Mouse (Mus musculus): Measurements from ENCODE around the gene Galnt9.

Gene Galnt9

DNA sequence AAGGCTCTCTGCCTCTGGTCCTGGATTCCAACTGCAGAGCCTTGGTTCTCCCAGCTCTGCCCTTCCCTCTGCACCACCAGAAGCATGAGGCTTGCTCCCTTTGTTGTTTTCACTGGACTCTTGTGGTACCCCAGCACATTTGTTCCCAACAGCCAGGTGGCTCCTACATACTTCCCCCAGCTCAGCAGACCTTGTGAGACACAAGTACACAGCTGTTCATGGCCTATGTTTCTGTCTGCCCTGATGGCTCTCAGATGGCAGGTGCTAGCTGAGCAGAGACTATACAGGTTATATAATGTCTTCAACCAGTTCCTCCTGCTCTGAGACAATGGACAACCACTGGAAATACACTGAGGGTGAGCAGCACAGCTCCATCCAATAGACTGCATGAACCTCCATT, 43.3 kb downstream of the Galnt9 start:
- no peak for DNase-seq (ENCODE audit: low spot score)

DNA sequence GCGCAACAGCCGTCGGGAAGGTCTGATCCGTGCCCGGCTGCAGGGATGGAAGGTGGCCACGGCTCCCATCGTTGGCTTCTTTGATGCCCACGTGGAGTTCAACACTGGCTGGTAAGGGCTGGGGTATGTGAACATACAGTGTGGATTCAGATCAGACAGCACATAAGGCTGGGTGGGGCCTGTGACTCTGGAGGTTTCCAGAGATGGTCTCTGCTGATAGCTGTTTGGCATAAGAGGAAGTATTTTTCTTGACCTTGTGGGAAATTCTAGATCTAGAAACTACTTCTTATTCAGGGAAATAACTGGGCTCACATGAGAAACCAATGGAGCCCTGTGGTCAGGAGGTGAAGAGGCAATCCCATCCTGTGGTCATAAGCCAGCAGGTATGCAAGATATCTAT, 45.7 kb downstream of the Galnt9 start:
- DNase-seq (ENCODE audit: low spot score), result no peak

DNA sequence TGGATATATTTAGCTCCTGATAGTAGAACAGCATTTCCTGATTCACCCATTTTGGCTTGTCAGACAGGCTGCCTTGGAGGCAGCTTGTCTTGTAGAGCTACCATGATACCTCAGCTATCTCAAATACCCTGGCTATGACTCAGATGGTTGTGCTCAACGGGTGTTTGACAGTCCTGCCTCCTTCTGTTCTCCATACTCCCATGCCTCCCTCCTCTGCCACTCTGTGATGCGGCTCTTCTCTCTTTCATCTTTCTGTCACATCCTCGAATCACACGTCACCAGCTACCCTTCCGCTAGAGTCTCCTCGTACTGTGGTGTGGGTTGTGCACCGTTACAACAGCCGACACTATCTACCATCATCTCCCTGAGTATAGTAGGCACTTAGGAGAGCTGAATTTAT, 50.3 kb downstream of the Galnt9 start:
- no peak for DNase-seq (ENCODE audit: low spot score)

DNA sequence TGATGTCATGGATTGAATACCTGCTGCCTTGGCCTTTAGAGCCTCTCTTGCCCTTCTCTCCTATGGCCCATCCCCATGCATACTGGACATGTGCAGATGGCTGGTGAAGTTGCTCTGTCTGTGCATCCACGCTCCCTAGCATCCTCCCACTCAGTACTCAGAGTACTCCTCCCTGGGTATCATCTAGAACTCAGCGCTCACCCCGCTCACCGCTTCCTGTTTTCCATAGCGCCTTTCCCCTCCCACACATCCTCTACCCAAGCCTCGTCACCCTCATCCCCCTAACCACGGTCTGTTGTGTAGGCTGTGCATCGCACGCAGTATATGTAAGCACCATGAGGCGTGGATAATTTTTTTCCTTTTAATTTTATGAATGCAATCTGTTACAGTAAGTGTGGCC, 51.2 kb downstream of the Galnt9 start:
- no peak for DNase-seq (ENCODE audit: low spot score)

DNA sequence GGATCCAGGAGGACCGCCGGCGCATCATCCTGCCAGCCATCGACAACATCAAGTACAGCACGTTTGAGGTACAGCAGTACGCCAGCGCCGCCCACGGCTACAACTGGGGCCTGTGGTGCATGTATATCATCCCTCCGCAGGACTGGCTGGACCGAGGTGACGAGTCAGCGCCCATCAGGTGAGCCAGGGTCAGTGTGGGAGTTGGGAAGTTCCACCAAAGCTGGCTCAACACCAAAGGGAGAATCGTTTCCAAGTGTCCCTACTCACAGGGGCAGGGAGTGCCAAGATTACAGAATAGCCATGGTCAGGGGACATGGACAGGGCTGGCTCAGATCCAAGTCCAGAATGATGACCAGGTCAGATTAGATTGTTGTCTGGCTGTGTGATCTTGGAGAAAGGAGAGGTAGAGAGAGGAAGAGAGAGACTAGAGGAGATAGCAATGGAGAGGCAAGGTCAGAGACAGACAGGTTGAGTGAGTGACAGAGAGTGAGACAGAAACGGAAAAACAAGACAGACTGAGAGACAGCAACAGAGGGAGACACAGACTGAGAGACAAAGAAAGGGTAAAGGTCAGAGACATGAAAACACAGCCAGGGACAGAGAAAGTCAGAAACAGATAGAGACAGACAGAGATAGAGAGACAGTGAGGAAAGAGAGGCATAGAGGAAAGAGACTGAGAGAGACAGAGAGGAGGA, 52.1 kb downstream of the Galnt9 start:
- DNase-seq (ENCODE audit: low spot score), result no peak

DNA sequence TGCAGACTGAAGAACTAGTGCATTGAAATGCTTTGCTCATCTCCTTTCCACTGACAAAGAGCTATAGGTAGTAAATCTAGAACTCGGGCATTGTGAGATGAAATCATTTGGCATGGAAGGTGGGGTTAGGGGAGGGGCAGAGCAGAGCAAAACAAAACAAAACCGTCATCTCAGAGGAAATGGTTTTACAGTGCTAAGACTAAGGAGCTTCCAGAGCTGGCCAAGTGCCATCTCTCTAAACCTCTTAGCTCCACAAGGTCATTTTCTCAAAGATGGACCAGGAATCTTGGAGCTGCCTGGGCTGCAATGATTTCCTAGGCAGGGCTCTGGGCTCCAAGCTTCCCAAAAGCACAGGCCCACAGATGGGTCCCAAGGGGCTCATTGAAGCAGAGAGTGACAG, 53.3 kb downstream of the Galnt9 start:
- no peak for DNase-seq (ENCODE audit: low spot score)

DNA sequence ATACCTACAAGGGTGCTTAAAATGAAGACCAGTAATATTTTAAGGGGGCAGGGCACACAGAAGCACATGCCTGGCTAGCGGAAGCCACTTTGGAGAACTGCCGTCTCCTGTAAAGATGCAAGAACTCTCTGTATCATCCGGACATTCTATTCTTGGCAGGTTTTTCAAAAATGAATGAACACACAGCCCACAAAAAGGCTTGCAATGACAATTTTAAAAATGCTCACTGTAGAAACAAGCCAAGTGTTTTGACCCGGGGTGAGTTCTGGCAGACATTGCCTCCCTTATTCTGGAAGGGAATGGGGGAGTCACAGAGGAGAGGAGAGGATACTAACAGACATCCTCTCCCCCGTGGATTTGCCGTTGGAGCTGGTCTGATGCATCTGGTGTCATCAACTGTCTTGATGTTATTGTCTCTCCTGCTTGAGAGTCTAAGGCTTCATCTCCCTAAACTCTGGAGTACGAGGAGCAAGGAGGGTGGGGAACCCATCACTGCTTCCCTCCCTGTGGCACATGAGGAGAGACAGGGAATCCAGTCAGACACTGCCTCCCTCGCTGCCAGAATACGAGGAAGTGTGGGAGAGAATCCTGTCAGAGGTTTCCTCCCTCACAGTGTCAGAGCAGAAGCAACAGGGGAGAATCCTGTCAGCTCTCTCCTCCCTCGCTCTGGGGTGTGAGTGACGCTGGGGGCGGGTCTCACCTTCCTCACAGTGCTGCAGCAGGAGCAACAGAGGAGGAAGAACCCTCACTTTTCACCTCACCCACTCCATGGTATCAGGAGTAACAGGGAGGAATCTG, 54.3 kb downstream of the Galnt9 start:
- no peak for DNase-seq (ENCODE audit: low spot score)

DNA sequence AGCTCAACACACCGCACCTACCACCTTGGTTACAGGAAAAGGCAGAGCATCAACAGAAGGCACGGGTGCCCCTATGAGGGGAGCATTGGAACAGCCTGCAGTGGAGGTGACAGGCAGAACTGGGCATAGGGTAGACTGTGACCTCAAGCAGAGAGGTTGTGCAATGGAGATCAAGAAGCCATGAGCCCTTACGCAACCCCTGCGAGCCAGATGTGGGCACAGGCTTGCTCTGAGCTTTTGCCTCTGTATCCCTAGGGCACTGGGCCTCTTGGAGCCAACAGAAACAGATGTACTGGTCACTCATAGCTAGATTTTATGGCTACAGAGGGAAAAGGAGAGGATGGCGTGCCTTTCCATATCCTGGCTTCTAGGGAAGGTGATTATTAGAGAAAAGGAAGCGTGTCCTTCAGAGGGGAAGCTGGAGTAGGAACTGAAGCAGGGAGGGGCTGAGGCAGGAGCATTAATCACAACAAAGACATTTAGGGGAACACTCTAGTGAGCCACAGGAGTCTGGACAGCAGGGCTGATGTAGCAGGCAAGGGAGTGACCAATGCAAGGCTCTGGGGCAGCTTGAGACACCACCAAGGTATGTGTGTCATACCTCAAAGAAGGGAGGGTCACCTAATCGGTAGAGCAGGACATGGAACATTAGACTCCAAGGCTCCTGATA, 59.0 kb downstream of the Galnt9 start:
- DNase-seq (ENCODE audit: low spot score), result no peak

DNA sequence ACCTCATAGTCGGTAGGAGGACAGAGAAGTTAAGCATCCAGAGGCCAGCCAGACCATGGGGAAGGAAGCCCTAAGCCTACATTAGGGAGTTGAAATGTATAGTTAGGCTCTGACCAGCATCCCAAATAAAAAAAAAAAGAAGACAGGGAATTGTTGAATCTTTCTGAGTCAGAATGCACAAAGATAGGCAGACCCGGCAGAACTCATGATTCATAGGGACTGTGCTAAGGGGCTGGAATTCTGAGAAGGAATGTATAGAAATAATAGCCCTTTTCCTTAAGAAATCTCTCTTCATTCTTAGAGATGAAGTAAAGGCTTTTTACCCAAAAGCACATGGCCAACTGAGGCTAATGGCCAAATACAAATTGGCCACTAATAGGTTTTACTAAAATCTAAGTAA, 60.2 kb downstream of the Galnt9 start:
- DNase-seq (ENCODE audit: low spot score), result no peak

DNA sequence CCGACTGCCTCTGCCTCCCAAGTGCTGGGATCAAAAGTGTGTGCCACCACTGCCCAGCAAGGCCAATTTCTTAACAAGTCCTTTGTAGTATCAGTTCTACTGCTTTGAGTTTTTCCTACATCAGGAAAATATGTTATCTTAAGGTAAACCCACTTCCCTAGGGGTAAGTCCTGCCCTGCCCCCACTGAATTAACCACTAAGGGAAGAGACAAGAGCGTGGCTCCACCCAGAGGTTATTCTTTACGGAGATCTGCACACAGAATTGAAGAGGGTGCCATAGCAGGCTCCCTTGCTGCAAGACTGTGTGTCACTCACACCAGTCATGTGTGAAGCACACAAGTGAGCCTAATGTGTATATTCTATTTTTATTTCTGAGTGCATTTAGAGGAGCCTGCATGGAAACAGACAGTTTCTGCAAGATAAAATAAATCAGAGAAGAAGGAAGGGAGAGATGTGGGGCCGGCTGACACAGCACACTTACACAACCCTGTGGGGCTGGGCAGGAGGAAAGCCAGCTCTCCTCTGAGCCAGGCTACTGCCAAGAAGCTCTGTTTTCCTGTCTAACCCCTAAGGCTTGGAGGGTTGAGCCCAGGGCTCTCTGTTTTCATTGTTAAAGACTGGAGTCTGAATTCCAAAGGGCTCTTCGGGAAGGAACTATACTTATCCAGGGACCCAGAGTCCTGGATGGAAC, 61.5 kb downstream of the Galnt9 start:
- no peak for DNase-seq (ENCODE audit: low spot score)

DNA sequence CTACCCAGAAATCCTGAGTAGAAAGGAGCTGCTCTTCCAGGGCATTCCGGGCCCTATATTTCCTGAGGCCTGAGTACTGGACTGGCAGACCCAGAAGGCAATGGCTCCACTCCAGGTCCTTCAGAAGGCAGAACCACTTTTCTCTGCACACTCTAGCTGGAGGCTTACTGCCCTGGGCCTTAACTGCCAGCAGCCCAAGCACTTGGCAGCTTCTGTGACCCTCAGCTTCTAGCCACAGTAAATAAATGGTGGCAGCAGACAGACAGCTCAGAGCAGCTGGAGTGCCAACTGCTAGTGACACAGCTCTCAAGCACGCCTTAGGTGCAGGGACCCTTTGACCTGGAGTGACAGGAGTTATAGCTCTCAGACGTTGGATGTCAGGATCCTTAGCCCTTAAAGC, 63.6 kb downstream of the Galnt9 start:
- no peak for DNase-seq (ENCODE audit: low spot score)

DNA sequence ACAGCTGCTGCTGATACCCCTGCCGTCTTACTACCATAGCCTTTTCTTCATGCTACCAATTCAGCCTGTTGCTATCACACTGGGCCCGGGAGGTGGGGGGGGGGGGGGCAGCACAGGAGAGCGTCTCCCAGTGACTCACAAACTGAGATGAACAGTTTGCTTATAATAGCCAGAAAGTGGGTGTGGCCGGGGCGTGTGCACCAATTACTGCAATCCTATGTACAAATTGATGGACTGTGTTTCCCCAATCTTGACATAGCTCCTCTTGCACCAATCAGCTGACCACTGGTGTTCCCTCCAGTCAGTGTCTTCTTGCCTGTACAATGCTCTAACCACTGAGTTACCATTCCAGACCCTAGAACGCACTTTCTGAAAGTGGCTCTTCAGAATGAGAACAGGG, 64.2 kb downstream of the Galnt9 start:
- DNase-seq (ENCODE audit: low spot score), result no peak

DNA sequence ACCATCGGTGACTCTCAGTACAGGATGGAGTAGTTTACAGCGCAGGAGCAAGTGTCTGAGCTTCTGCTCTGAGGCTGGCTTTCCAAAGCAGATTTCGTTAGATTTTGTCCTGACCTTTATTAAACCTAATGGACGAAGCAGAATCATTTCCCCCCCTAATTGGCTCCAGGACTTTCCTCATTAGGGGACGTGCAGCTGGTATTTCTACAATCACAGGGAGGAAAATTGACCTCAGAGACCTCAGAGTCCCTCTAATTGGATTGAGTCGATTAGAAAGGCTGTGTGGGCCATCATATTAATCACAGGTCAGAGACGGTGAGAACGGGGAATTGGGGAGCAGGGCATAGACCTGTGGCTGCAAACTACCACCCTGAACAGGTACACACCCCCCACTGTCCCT, 64.8 kb downstream of the Galnt9 start:
- DNase-seq (ENCODE audit: low spot score), result no peak

DNA sequence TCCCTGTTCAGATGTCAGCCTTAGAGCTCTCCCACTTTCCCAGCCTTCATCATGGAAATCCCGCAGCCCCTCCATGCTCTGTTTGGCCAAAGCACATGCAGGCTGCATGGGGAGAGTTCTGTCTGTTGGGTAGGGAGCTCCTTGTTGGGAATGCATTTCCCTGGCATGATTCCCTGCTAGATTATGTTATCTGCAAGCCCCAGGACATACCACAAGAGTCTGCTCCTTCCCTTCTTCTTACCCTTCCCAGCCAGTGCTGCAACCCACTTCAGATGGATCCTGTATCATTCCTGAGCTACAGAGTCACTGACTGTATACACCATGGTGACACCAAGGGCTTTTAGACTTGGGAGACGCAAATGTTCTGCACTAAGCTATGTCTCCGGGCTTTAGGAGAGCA, 65.3 kb downstream of the Galnt9 start:
- no peak for DNase-seq (ENCODE audit: low spot score)

DNA sequence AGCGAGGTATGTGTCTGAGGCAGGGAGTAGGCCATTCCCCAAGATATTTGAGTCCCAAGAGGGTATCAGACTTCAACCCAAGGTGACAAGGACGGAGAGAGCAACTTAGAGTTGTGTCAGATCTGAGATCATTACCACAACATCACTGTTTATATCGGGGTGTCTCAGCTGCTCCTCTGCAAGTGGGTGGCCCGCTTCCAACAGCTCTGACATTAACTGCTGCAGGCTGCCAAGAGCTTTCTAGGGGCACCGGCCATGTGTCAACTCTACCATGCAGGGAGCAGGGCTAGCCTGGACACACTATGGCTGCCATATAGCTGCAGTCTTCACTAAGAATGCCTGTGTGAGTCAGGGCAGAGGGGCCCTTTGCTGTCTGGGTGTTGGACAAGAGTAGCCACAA, 65.7 kb downstream of the Galnt9 start:
- DNase-seq (ENCODE audit: low spot score), result no peak

DNA sequence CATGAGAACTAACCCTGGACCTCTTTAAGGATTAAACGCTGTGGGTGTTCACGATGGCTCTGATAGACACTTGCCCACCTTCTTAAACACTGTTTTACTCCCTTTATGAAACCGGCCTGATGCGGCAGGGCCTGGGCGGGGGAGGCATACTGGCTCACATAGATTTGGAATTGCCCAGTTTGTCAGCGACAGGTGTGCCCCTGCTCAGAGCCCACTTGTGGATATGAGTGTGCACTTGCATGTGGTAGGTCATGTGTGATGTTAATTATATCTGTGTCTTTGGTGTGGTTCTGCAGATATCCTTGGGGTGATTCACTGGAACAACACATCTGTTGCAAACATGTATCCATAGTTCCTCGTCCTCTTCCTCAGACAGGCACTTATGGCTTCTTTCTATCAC, 66.3 kb downstream of the Galnt9 start:
- DNase-seq (ENCODE audit: low spot score), result no peak

DNA sequence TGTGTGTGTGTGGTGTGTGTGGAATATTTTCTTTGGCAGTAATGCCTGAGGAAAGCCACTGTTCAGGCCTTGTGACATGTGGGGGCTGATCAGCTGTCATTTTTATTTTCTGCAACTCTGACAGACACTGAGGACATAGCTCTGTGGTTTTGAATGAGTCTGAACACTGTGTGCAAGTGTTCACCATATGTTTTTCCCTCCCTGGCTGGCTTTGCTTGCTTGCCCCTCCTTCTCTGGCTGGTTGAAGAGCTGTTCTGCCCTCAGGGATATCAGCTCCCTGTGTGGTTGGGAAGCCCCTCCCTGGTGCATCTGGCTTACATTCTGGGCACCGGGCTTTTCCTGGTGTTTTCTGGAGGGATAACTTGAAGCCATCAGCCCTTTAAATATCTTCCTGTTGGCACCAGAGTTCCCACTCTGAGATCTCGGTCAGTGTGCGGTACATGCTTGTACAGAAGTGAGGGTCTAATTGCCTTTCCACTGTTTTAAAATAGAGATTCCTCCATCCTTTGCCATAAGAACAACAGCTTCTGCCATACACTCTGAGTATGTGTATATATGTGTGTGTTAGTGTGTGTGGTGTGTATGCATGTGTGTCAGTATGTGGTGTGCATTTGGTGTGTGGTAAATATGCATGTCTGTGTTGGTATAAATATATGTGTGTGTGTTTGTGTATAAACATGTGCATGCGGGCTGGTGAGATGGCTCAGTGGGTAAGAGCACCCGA, 67.4 kb downstream of the Galnt9 start:
- DNase-seq (ENCODE audit: low spot score), result no peak

DNA sequence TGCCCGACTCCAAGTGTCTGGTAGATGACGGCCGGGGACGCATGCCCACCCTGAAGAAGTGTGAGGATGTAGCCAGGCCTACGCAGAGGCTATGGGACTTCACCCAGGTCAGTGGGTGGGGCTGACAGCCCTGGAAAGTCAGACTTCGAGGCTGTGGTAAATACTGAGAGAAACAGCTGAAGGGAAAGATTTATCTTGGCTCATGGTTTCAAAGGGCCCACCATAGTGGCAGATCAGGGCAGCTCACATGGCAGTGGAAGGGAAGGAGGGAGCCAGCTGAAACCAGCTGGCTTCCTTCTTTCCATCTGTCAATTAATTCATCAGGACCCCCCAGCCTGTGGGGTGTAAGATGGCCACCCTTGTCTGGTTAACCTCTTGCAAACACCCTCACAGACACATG, 75.1 kb downstream of the Galnt9 start:
- no peak for DNase-seq (ENCODE audit: low spot score)

DNA sequence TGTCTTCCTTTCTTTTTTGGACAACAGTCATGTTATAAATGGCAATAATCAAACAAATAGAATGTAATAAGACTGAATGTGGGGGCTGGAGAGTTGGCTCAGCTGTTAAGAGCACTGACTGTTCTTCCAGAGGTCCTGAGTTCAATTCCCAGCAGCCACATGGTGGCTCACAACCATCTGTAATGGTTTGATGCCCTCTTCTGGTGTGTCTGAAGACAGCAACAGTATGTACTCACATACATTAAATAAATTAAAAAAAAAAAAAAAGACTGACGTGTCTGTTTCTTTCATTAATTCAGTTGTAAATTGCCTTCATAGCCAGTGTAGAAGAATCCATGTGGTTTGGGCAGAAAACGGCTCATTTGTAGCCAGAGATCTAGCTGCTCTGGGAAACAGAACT, 80.2 kb downstream of the Galnt9 start:
- no peak for DNase-seq (ENCODE audit: low spot score)

DNA sequence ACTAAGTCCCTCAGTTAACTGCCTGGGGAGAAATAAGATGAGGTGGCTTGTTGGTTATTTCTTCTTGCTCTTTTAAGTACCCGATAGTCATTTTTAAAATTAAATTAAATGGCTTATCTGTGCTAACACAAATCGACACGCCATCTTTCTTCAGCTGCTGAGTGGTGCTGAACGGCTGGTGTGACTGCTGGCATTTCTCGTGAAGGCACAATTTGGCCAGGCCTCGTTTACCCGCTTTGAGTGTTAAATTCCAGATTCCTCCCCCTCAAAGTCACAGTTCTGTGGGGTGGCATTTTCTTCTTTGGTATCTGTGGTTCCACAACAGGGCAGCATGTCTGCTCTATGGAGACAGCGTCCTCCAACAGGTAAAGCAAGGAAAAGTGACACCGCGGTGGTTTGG, 83.2 kb downstream of the Galnt9 start:
- DNase-seq (ENCODE audit: low spot score), result no peak

DNA sequence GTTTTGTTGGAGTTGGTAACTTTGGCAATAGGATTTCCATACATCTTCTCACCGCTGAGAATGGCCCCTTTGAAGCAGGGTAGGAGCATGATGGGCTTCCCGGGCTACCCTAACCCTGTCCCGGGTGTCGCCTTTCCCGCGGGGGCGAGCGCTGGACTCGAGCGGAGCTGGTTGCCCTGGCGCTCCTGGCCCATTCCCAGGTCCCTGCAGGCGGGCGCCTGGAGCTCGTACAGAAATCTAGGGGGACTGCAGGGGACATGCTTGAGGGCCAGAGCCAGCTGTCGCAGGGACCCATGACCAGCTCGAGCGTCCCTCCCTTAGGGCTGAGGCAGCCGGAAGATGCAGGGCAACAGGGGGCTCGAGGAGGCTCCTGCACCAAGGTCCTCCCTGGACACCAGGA, 84.0 kb downstream of the Galnt9 start:
- DNase-seq (ENCODE audit: low spot score), result no peak

DNA sequence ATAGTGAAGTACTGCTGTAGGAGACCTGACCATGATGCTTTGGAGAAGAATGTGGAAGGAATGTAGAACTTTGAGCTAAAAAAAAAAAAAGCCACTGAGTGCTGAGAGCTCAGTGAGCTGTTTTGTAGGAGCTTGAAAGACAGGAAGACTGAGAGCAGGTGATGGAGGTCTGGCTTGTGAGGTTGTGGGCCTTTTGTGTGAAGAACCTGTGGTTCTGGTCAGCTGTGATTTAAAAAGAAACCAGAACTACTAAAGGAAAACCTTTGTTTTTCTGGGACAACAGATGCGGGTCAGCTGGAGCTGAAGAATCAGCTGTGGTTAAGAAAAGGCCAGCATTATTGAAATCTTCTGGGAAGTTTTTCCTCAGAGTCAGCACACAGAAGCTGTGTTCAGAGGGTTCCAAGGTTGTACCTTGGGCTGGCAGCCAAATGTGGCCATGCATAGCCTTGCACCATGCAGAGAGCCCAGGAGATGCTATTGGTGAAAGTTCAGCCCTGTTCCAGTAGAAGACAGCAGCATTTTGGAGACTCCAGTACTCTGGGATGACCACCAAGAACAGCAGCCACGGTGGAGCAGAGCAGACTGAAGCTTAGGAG, 85.5 kb downstream of the Galnt9 start:
- no peak for DNase-seq (ENCODE audit: low spot score)

All from urinary bladder, postnatal 25 days (tissue).